ENCODE assay signal across 24 mouse cellular contexts in genomic region chr13:73141302-73141701, GRCm38 (mm10).
"Had no signal": no experiment of that assay in that cellular context is flagged by ENCODE, and none has a peak within 500 bp of the region (broad histone marks: within the 10 kb centered on the region; RNA-seq: fewer than 3 reads in every experiment).

No protein-coding gene starts in this region.

- H3K4me1 ChIP-seq: limb, embryonic 10.5 days; limb, embryonic 13.5 days; liver, embryonic 12.5 days; liver, embryonic 15.5 days; lung, embryonic 15.5 days; megakaryocyte, embryonic 14.5 days; midbrain, embryonic 10.5 days; midbrain, embryonic 13.5 days; neural tube, embryonic 13.5 days; stomach, embryonic 15.5 days had no signal

- H3K9me3 ChIP-seq: limb, embryonic 10.5 days; limb, embryonic 13.5 days; liver, embryonic 15.5 days; stomach, embryonic 15.5 days had no signal

- H3K4me3 ChIP-seq: limb, embryonic 10.5 days; limb, embryonic 13.5 days; liver, embryonic 12.5 days; liver, embryonic 15.5 days; lung, embryonic 15.5 days; megakaryocyte, embryonic 14.5 days; midbrain, embryonic 10.5 days; midbrain, embryonic 13.5 days; myocyte; neural tube, embryonic 13.5 days; stomach, embryonic 15.5 days had no signal

- H3K4me2 ChIP-seq: limb, embryonic 13.5 days; liver, embryonic 12.5 days; liver, embryonic 15.5 days; lung, embryonic 15.5 days; midbrain, embryonic 13.5 days; neural tube, embryonic 13.5 days; stomach, embryonic 15.5 days had no signal

- H3K9ac ChIP-seq: limb, embryonic 13.5 days; liver, embryonic 12.5 days; liver, embryonic 15.5 days; lung, embryonic 15.5 days; midbrain, embryonic 13.5 days; neural tube, embryonic 13.5 days; stomach, embryonic 15.5 days had no signal

- ATAC-seq: liver, embryonic 12.5 days; midbrain, embryonic 13.5 days; midbrain, embryonic 16.5 days had no signal

- H3K36me3 ChIP-seq: limb, embryonic 10.5 days; limb, embryonic 13.5 days; liver, embryonic 12.5 days; liver, embryonic 15.5 days; lung, embryonic 15.5 days; midbrain, embryonic 10.5 days; midbrain, embryonic 13.5 days; neural tube, embryonic 13.5 days; stomach, embryonic 15.5 days had no signal

- H3K27ac ChIP-seq: limb, embryonic 10.5 days; limb, embryonic 13.5 days; liver, embryonic 12.5 days; liver, embryonic 15.5 days; lung, embryonic 15.5 days; midbrain, embryonic 10.5 days; midbrain, embryonic 13.5 days; neural tube, embryonic 13.5 days; stomach, embryonic 15.5 days had no signal

- DNase-seq: kidney, adult 9 months; kidney, postnatal 14 days; kidney, postnatal 4 days; liver; lung, adult 18-20 months; lung, postnatal 10 days; lung, postnatal 36 days; retina, postnatal 1 day; right cerebral cortex, postnatal 25 days; spleen, adult 18-20 months; thymus, adult 18-20 months; thymus, postnatal 36 days had no signal

- H3K27me3 ChIP-seq: limb, embryonic 13.5 days; liver, embryonic 12.5 days; liver, embryonic 15.5 days; lung, embryonic 15.5 days; megakaryocyte, embryonic 14.5 days; midbrain, embryonic 13.5 days; neural tube, embryonic 13.5 days; stomach, embryonic 15.5 days had no signal
